Comparison of ENCODE assay signal across 7 mouse cellular contexts in genomic region chr7:16028102-16028927, GRCm38 (mm10). TPM values are rescaled to one million over a fixed set of nuclear protein-coding genes. Genes with fewer than 3 reads are reported as not detected.
DNase-seq lines count a peak whose midpoint lies in the region; ATAC-seq and TF ChIP-seq lines count a peak whose summit lies in the region.

No protein-coding gene starts in this region.

- ATAC-seq in lung, embryonic 16.5 days (ENCODE audit: low read depth) = peak; percentile 41; the same call in 1 of the 2 replicates

- DNase-seq in layer of hippocampus, adult 9-11 months = peak; percentile 59
- DNase-seq in layer of hippocampus, postnatal 25 days (ENCODE audit: extremely low spot score in 1 of 2, low spot score in 1 of 2) = no peak
- peak; percentile 38 to 52 for DNase-seq in frontal cortex, postnatal 14 days (ENCODE audit: low spot score in 2 of 2)
- no peak for DNase-seq in B cell, adult 2 months
- no peak for DNase-seq in thymus, postnatal 4 days

- no peak overlapping the region for H3K4me2 ChIP-seq in lung, embryonic 16.5 days (ENCODE audit: low read depth, low read length)

- H3K4me1 ChIP-seq in bone marrow macrophage, adult 2 months (ENCODE audit: control insufficient read depth, insufficient read depth, low read length) = peaks cover 29% of the 10 kb centered on the region
- H3K4me1 ChIP-seq in lung, embryonic 16.5 days (replicated peaks; ENCODE audit: control insufficient read depth, insufficient read depth, low read length) = peaks cover 8% of the 10 kb centered on the region; the same call in 1 of the 2 replicates

- TF ChIP-seq POLR2A in bone marrow macrophage, adult 2 months (IDR thresholded peaks at IDR 0.05; ENCODE audit: borderline replicate concordance, low read depth, low read length) = no peak

- no peaks in the 10 kb centered on the region for H3K27me3 ChIP-seq in lung, embryonic 16.5 days (ENCODE audit: control insufficient read depth, insufficient read depth, low read depth, low read length)

- H3K27ac ChIP-seq in bone marrow macrophage, adult 2 months (ENCODE audit: insufficient read depth, low read depth, low read length) = peak overlapping the region; percentile 9; the same call in 1 of the 2 replicates
- H3K27ac ChIP-seq in lung, embryonic 16.5 days (ENCODE audit: low read length) = no peak overlapping the region

- H3K4me3 ChIP-seq in bone marrow macrophage, adult 2 months (ENCODE audit: insufficient read depth, low read length) = no peak overlapping the region
- no peak overlapping the region for H3K4me3 ChIP-seq in lung, embryonic 16.5 days (ENCODE audit: low read length)

- WGBS in lung, embryonic 16.5 days = 72% methylated on average over 6 of the region's 6 CpGs

- no peaks in the 10 kb centered on the region for H3K9me3 ChIP-seq in lung, embryonic 16.5 days (ENCODE audit: control insufficient read depth, low read length)

- TF ChIP-seq CTCF in bone marrow macrophage, adult 2 months (IDR thresholded peaks at IDR 0.05; ENCODE audit: low read depth, low read length) = no peak

- H3K9ac ChIP-seq in lung, embryonic 16.5 days (ENCODE audit: low read length) = no peak overlapping the region

- no peaks in the 10 kb centered on the region for H3K36me3 ChIP-seq in lung, embryonic 16.5 days (ENCODE audit: control insufficient read depth, insufficient read depth, low read length)

RNA-seq across cellular contexts. Expression of gene Bicra, which starts 19.4 kb away (rescaled TPM):
- total RNA-seq in layer of hippocampus, postnatal 25 days (2021) = 10 to 100 TPM; 15.9 to 23.2 TPM
- 22.1 and 35.5 TPM in 2 replicates for polyA plus RNA-seq in bone marrow macrophage, adult 2 months (2012; ENCODE audit: insufficient read depth, insufficient read length, missing spikeins)
- 5.9 TPM in 2 replicates for polyA plus RNA-seq in lung, embryonic 16.5 days (2015; fragmentation: Nextera tagmentation; extraction: Ambion mirVana)

RNA-seq across cellular contexts. Expression of gene Zfp541, which starts 33.3 kb away (rescaled TPM):
- under 1 TPM; 0.44 to 0.66 TPM for total RNA-seq in layer of hippocampus, postnatal 25 days (2021)
- polyA plus RNA-seq in bone marrow macrophage, adult 2 months (2012; ENCODE audit: insufficient read depth, insufficient read length, missing spikeins) = 0.20 and 0.48 TPM in 2 replicates
- polyA plus RNA-seq in lung, embryonic 16.5 days (2015; fragmentation: Nextera tagmentation; extraction: Ambion mirVana) = 0.06 TPM in 1 of 2 replicates, not detected in the other

Comparison
In these comparisons a context has a peak if more than half of its experiments do, and no peak if none do; other contexts are left out.
1. DNase-seq: peak in layer of hippocampus, adult 9-11 months (single experiment) and frontal cortex, postnatal 14 days (2 of 2); none in layer of hippocampus, postnatal 25 days (0 of 2), B cell, adult 2 months (0 of 2) and thymus, postnatal 4 days (single experiment).